Mouse (Mus musculus) adrenal gland, postnatal 36 days (tissue): ENCODE results near the gene Arvcf. TPM values are rescaled to one million over a fixed set of nuclear protein-coding genes. Genes with fewer than 3 reads are reported as not detected.
A peak's percentile ranks its signal among the peaks of the same experiment; 100 is the strongest.

Experiments used
- DNase-seq, 2 experiments: peaks; one replicate each; pipeline ENCODE4 v3.0.0; 2021; ENCODE audit warnings: mixed read lengths in 1 of 2
- total RNA-seq, 2 experiments: library from RNA; stranded (reverse); gene quantifications; 2 replicates each; pipeline ENCODE4 v1.2.3; 2021

The Arvcf gene
- total RNA-seq, 2 experiments from 2014 or later = 36.4 to 41.2 TPM

DNA sequence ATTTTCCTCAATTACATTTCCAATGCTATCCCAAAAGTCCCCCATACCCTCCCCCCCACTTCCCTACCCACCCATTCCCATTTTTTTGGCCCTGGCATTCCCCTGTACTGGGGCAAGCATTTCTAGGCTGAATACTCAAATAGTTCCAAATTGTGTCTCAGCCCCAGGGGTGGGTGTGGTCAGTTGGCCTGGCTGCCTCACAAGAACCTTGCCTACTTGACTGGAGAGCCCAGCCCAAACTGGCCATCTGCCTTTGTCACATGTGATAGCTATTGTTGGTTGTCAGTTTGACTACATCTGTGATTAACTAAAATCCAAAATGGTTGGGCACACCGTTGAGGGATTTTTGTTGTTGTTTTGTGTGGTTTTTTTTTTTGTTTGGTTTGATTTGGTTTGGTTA lies 9.0 kb downstream of the Arvcf start:
- peak in 1 of 2 experiments; percentile 27 for DNase-seq

- no peak for DNase-seq
These were observed 10.0 kb downstream of the Arvcf start for GRCm38 (mm10) chr16:18357977-18358376.

GRCm38 (mm10) chr16:18360151-18360805 lies 12.3 kb downstream of the Arvcf start:
- no peak for DNase-seq

DNA sequence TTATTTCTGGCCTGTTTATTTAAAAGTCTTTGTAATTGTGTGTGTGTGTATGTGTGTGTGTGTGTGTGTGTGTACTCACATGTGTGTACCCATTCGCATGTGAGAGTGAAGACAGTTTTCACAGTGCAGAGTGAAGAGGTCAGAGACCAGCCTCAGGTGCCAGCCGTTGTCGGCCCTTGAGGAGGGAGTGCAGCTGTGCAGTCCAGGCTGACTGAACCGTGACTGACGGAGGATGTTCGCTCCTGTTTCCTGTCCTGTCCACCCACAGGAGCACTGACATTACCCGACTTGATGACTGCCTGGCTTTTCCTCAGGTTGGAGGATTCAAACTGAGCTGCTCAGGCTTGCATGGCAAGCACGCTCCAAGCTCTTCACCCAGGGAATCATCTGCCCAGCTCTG lies 15.0 kb downstream of the Arvcf start:
- no peak for DNase-seq

GRCm38 (mm10) chr16:18366849-18367248 lies 18.9 kb downstream of the Arvcf start:
- no peak for DNase-seq

- no peak for DNase-seq
These were observed 22.2 kb downstream of the Arvcf start for GRCm38 (mm10) chr16:18370197-18370596.

DNA sequence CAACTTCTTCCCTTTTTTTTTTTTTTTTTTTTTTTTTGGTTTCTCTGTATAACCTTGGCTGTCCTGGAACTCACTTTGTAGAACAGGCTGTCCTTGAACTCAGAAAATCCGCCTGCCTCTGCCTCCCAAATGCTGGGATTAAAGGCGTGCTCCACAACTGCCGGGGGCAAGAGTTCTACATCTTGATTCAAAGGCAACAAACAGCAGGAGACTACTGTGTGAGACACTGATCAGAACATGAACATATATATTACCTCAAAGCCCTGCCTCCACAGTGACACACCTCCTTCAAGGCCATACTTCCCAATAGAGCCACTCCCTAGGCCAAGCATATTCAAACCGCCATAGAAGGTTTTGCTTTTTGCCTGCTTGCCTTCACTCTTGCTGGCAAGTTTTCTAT lies 25.6 kb downstream of the Arvcf start:
- no peak for DNase-seq

GRCm38 (mm10) chr16:18376297-18376954 lies 28.4 kb downstream of the Arvcf start:
- DNase-seq = no peak

DNA sequence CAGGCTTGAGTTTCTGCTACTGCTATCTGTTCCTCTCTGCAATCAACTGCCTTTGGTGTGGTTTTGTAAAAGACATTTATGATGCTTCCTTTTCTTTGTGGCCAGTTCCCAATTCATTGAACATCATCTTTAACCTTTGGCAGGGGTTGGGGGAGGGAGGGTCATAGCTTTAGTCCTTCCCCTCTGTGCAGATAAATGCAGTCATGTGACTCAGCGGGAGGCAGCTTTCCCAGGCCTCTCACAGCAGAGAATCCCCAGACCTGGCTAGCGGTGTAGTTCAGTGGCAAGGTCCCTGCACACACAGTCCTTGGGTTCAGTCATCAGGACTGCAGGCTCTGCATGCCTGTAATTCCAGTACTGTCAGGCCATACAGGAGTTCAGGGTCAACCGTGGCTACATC lies 29.2 kb downstream of the Arvcf start:
- DNase-seq = peak in 1 of 2 experiments; percentile 48

GRCm38 (mm10) chr16:18378489-18378888 lies 30.5 kb downstream of the Arvcf start:
- DNase-seq = no peak

DNA sequence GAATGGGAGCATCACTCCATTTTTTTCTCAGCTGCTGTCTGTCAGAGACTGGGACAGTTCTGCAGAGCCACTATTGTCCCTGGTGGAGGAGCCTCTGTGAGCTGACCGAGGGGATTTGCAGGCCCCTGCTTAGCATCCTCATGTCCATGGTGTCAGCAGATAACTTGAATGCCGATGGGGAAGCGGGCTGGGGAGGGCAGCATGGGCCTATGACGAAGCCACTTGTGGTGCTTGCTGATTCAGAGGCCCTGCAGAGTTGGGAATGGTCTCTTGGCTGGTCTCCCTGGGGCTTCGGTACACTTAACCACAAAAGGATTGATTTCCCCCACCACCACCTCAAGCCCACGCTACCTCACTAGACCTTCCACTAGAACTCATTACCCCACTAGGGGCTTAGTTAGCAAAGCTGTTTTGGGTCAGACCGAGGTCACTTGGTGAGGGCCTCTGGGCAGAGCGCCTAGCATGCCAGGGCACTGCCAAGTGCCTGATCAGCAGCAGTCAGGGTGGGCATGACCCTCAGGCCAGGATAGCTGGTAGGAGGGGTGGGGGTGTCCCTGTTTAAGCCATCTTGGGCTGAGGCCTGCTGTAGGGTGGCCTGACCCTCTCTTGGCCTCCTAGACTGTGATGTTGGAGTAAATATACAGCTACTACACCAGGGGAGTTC lies 31.5 kb downstream of the Arvcf start:
- DNase-seq = no peak

GRCm38 (mm10) chr16:18380495-18381063 lies 32.6 kb downstream of the Arvcf start:
- DNase-seq = no peak

DNA sequence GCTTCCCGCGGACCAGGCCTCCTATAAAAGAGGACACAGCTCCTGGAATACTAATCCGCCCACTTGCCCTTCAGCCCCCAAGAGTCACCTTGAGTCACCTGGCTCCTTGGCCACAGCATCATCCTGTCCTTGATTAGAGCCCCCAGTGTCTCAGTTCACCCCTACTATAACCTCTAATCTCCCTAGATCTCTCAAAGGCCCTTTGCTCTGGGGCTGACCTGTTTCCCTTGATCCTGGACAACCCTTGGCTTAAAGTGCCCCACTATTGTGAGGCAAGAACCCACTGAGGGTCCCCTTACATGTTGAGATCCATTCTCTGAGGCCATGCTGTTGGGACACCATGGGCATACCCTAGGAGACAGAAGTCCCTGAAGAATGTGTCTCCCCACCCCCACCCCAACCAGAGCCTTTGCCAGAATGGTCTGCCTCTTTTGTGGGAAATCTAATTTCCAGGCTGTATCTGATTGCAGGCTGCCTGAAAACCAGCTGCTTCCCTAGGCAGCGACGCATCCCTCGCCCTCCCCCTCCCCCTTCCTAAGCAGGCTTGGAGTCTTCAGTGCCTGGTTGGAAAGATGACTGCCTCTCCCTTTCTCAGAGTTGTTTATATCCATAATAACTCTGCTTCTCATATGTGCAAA lies 33.8 kb downstream of the Arvcf start:
- no peak for DNase-seq

DNA sequence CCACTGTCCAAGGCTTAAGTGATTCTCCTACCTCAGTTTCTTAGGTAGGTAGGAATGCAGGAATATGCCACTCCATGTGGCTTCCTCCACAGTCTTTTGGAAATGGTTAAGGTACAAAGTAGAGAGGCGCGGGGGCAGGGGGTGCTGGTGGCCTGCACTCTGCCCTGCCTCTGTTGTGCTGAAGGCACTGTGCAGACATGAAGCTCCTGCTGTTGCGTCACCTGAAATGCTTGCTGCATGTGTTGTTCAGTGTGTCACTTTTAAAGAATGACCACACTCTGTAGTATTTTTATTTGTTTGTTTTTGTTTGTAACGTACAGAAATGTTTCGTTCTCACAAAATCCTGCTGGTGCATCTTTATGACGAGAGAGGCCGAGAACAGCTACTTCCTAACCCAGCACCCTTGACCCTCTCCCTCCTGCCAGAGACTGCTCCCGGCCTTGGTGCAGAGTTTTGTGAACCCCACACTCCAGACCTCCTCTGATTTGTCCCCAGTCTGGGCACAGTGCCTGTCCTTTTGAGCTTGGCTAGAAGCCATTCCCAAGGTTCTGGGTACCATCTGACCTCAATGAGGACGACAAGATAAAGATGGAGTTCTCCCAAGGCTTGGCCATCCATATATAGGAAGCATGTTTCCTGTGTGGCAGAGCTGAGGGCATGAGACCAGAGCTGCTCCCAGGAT lies 35.2 kb downstream of the Arvcf start:
- DNase-seq = peak; percentile 76 to 77

DNA sequence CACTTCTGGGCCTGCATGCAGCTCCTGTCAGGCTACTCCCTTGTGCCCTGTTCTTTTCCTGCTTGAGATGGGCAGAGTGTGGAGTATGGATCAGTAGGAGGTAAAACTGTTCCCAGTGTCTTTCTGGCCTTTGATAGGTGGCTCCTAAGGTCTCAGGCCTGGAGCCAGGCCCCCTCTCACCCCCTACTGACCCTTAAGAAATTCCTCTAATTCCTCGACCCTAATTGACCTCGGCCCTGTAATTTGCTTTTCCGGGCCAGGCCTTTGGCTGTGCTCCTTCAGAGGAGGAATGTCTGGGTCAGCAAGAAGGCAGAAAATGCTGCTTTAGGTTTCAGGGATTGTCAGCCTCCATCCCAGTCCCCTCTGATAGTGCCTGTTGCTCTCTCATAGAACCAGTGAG lies 35.8 kb downstream of the Arvcf start:
- no peak for DNase-seq

DNA sequence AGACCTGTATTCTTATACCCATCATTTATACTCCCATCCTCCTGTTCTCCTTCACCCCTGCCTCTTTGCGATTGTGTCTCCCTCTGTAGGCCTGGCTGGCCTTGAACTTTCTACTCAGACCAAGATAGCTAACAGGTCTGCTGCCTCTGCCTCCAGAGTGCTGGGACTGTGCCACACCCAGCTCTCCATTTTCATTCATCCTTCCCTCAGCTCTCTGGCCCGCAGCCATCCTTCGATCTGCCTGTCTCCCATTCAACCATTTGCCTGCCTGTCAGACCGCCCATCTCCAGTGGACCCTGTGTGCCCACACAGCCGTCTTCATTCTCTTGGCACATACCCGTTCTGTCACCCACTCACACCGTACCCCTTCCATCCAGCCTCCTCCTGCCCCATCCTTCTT lies 36.2 kb downstream of the Arvcf start:
- no peak for DNase-seq

DNA sequence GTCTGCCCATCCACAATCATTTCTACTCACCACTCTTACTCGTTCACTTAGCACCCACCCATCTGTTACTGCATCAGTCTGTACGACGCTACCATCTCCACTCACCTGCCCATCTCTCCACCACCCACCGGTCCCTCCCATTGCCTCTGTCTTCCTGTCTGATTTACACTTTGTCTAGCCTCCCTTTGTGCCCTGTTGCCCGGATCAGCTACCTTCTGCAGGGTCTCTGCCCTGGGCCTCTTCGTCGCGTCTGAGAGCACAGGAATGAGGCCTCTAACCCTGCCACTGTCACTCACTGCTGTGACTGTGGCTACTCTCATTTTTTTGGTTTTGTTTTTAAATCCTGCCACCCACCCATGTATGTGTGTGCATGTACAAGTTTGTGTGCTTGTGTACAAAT lies 36.7 kb downstream of the Arvcf start:
- DNase-seq = no peak

DNA sequence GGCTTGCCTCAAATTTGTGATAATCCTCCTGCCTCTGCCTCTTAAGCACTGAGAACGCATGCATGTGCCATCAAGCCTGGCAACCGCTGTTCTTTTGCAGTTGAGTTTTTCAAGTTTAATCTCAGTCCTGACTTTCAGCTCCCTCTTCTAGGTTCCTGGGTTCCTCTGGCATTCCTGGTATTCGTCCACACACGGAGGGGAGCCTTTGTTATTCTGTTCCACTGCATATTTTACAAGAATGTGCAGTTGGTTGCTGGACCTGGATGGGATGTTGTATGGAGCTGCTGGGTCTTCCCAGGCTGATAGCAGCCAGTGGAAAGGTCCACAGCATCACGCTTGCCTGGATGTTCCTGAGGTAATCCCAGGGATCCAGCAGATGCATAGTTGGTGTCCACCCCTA lies 37.4 kb downstream of the Arvcf start:
- no peak for DNase-seq

DNA sequence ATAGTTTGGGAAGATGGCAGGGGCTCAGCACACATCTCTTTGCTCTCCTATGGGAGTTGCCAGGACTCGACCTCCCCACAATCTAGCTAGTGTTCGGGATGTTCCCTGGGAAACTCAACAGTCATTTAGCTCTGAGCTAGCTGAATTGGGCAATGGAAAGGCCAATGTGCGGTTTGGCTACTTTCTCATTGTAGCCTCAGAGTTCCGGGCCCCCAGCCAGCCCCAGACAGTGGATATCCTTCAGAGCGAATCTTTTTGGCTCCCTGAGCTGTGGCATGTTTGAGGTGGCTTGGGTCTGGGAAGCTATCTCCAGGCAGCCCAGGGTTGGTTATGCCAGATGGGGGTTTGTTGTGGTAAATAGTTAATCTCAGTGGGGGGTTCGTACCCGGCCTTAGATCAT lies 38.5 kb downstream of the Arvcf start:
- peak in 1 of 2 experiments; percentile 69 for DNase-seq

- no peak for DNase-seq
These were observed 39.0 kb downstream of the Arvcf start for GRCm38 (mm10) chr16:18386972-18387371.

DNA sequence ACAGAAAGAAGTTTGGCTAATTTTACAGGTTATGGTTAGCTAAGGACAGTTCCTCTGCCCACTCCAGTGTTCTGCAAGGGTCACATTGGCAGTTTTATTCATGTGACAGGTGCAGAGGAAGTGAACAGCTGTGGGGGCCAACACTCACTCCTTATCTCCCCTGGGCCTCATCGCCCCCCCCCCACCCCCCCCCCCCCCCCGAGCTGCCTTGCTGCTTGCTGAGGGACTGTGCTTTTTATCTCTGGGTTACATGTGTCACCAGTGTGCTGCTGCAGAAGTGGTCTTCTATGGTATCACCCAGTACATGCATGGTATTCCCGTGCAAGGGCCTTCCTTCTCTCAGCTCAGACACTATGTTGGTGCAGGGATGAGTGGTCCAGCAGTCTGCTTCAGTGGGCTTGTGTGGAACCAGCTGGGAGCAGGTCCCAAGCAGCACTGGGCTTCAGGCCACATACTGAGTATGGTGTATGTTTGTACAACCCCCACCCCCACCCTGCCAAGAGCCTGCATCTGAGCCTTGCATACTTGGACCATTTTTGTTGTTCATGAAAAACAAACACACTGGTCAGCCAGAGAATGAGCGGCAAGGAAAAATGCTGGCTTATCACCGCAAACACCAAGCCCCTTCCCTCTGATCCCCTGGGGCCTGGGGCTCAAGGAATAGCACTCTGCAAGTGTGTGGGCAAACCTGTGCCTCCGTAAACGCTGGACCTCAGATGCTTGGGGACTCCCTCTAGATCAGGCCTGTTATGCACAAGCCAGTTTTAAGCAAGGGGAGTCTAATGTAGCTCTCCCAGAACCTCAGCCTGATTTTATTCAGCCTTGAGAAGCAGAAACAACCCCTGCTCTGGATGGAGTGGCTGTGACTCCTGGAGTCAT lies 40.0 kb downstream of the Arvcf start:
- no peak for DNase-seq
